Mouse (Mus musculus): Measurements from ENCODE around the gene Dnajb12.

DNA sequence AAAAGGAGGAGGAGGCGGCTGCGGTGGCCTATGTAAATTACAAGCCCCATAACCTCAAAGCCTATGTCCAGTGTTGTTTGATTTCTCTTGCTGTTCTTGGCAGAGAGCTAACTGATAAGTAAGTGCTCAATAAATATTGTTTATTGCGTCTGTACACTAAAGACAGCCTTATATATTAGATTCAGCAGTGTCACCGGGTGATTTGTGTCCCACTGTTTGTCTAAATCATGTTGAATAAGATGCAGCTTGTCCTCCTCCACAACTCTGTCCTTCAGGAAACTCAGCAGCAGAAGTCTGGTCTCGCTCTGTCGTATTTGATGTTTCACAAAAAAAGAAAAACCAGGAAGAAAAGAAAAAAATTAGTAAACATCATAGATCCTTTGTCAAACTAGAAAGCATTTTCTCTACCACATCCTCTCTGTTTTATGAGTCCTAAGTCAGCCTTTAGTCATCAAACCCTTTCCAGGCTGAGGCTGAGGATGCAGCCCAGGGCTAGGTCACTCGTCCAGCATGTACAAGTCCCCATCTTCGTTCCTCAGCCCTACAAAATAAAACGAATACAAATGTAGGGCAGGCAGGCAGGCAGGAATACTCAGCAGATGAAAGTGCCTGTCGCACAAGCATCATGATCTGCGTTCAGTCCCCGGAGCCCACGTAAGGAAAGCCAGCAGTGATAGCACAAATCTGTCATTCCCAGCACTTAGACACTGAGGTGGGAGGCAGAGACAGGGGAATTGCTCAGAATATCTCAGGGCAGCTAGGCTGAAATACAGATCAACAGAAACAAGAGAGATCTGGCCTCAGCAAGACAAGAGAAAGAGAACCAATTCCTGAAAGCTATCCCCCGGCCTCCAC lies 43.8 kb upstream of the Dnajb12 start:
- TF ChIP-seq CTCF (IDR thresholded peaks at IDR 0.05; ENCODE audit: low read depth), result no peak
- no peak for TF ChIP-seq EP300 (IDR thresholded peaks at IDR 0.05; ENCODE audit: low read depth)

All from liver, embryonic 14.5 days (tissue).